Mouse (Mus musculus) cerebellum, postnatal 14 days (tissue): Measurements from ENCODE around the gene Ddx55.

Experiments
- DNase-seq, 2 experiments: peaks; one replicate each; pipeline ENCODE4 v3.0.0; 2021; ENCODE audit warnings: mixed read lengths in 2 of 2

Gene Ddx55

GRCm38 (mm10) chr5:124610965-124611364, 58.3 kb downstream of the Ddx55 start:
- DNase-seq = no peak

DNA sequence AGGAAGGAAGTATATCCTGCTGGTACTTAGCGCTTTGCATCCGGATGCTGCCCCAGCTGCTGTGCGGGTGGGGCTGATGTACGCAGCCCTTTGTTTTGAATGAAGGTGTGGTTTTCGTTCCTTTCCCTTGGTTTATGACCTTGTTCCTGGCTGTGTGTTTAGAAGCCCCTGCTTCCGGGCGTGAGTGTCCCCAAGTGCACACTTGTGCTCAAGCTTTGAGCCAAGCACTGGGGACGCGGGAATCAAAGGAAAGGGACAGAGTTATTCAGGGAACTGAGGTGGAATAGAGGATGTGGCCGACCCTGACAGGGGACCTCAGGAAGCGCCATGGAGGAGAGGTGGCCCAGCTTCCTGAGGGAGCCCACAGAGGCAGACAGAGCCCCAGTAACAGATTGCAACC, 62.0 kb downstream of the Ddx55 start:
- DNase-seq = no peak

GRCm38 (mm10) chr5:124618711-124619110, 66.0 kb downstream of the Ddx55 start:
- no peak for DNase-seq
